Mouse (Mus musculus) hindbrain, postnatal 0 days (tissue): Measurements from ENCODE around the gene Gm21731. TPM values are rescaled to one million over a fixed set of nuclear protein-coding genes. Genes with fewer than 3 reads are reported as not detected.
"Not testable (repeated sequence)": the region's sequence is repeated elsewhere in the genome, so short reads cannot be mapped to it uniquely, and the experiment has no call there.

Experiments used
- ATAC-seq: fragments of 200-750 bp; cut with Nextera tagmentation; 2 replicates; pipeline ENCODE4 v1.8.0; 2017; ENCODE audit warnings: mild to moderate bottlenecking, moderate TSS enrichment, moderate library complexity
- DNase-seq: peaks from one replicate; pipeline ENCODE4 v3.0.0-alpha.2; 2015; ENCODE audit warnings: low spot score
- H3K27ac ChIP-seq: fragments of 300-500 bp; sonication (generic); 2 replicates; pipeline ENCODE4 v1.5.1; 2014; ENCODE audit warnings: mild to moderate bottlenecking
- H3K27me3 ChIP-seq: fragments of 300-500 bp; sonication (generic); 2 replicates; pipeline ENCODE4 v1.6.1; 2014; ENCODE audit warnings: low read length, mixed read lengths; ENCODE audit not compliant: insufficient read depth
- H3K36me3 ChIP-seq: fragments of 300-500 bp; sonication (generic); 2 replicates; pipeline ENCODE4 v1.6.1; 2014; ENCODE audit warnings: low read length, mixed read lengths; ENCODE audit not compliant: insufficient read depth
- H3K4me1 ChIP-seq: fragments of 300-500 bp; sonication (generic); 2 replicates; pipeline ENCODE4 v1.6.1; 2014; ENCODE audit warnings: antibody characterized with exemption, low read length, mixed read lengths; ENCODE audit not compliant: insufficient read depth
- H3K4me2 ChIP-seq: fragments of 300-500 bp; sonication (generic); 2 replicates; pipeline ENCODE4 v1.6.1; 2014; ENCODE audit warnings: low read depth, mild to moderate bottlenecking, low read length, moderate library complexity, mixed read lengths
- H3K4me3 ChIP-seq: fragments of 300-500 bp; sonication (generic); 2 replicates; pipeline ENCODE4 v1.5.1; 2014; ENCODE audit warnings: low read length
- H3K9ac ChIP-seq: fragments of 300-500 bp; sonication (generic); replicated peaks from 2 replicates; pipeline ENCODE4 v1.6.1; 2014; ENCODE audit warnings: mild to moderate bottlenecking, low read length, moderate library complexity, mixed read lengths
- H3K9me3 ChIP-seq: fragments of 300-500 bp; sonication (generic); 2 replicates; pipeline ENCODE4 v1.6.1; 2016; ENCODE audit warnings: low read length, mixed read lengths
- WGBS: fragments of 180-500 bp; shearing (Covaris S2); extraction: QIAGEN DNeasy Blood & Tissue Kit; methylation state at CpG from one replicate; pipeline ENCODE4 v1.1.7; 2014; 5-methylcytosine and 5-hydroxymethylcytosine counted together
- polyA plus RNA-seq: library from polyadenylated mRNA; unstranded; fragments of >200 nt; fragmentation: Nextera tagmentation; extraction: Ambion mirVana; gene quantifications from 2 replicates; pipeline ENCODE4 v1.2.1, GENCODE M21; 2015
- total RNA-seq: library from RNA; depleted of rRNA; stranded (reverse); fragments of >200 nt; gene quantifications from 2 replicates; pipeline ENCODE4 v1.2.3, GENCODE M21; 2014; rRNA removed

Gm21731 gene
- total RNA-seq: not detected in 2 replicates
- not detected in 2 replicates for polyA plus RNA-seq

DNA sequence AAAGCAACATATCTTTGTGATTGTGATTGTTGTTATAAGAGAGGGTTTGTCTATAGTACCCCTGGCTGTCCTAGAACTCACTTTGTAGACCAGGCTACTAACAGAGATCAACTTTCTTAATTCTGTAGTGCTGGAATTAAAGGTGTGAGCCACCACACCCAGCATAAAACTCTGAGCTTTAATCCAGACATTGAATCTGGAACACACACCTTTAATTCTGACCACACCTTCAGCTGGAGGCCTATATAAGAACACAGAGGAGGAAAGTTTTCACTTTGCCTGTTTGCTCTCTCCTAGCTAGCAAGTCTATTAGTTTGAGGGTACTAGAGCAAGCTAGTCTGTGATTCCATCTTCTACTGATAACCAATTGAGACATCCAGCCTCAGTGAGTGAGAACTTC lies at the start of gene Gm21731:
Gene Gm21731 (plus strand): TSS at position 301 of the 400 bp plus-strand sequence.
- not testable (repeated sequence) for H3K36me3 ChIP-seq, ATAC-seq, H3K9ac ChIP-seq, H3K27ac ChIP-seq, H3K4me3 ChIP-seq, H3K4me1 ChIP-seq, H3K9me3 ChIP-seq, DNase-seq, H3K4me2 ChIP-seq, H3K27me3 ChIP-seq

DNA sequence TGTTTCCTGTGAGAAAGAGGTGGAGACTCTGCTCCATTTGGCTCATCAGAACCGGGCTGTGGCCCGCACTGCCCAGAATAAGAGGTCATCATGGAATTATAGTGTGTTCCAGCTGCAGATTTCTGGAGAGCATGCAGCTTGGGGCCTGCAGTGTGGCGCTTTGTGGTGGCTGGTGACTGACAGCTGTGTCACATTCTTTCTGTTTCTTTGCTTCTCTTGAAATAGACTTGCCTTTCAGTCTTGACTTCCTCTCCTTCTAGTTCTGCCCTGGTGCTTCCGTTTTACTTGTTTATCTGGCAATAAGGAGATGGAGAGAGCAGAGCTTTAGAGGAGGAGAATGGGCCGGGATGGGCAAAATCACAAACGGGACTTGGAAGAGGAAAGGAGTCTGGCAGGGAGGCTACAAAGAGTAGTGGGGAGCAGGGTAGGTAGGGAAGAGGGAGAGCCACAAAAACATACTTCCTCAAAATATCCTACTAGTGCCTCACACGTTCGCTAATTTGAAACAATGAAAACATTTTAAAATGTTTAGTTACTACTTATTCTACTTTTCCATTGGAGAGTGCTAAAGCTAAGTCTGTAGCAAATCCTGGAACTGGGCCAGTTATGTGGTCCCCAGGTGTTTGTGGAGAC lies 42.6 kb upstream of the Gm21731 start:
- ATAC-seq, H3K9me3 ChIP-seq, H3K4me1 ChIP-seq, H3K9ac ChIP-seq, H3K4me3 ChIP-seq, H3K27me3 ChIP-seq, H3K27ac ChIP-seq, H3K36me3 ChIP-seq, DNase-seq, H3K4me2 ChIP-seq: not testable (repeated sequence)
- WGBS: 80% methylated on average over 7 of the region's 8 CpGs

DNA sequence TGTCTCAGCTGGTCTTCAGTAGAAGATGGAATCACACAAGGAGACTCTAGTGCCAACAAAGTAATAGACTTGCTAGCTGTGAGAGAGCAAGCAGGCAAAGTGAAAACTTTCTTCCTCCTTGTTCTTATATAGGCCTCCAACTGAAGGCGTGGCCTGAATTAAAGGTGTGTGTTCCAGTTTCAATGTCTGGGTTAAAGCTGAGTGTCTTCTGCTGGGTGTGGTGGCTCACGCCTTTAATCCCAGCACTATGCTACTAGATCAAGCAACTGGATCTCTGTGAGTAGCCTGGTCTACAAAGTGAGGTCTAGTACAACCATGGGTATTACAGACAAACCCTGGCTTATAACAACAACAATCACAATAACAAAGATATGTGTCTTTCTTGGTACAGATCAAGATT lies 23.1 kb upstream of the Gm21731 start, which contains the start of gene Gm21762:
Gene Gm21762 (minus strand): TSS at position 101 of the 400 bp plus-strand sequence.
- WGBS: no CpG with 5 or more reads among the region's 2 CpGs

DNA sequence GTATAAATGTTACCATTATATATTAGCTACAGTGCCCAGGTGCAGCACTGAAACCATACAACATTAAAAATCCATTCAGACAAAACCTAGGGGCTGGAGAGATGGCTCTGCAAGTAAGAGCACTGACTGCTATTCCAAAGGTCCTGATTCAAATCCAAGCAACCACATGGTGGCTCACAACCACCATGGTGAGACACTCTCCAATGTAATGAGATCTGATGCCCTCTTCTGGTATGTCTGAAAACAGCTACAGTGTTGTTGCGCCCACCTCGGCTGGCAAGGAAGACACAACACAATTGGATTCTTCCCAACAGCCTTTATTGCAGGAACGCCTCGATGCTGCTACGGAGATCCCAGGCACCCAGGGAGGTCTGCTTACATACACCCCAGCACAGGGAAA lies 18.0 kb upstream of the Gm21731 start:
- 84% methylated on average over 5 of the region's 5 CpGs for WGBS
- H3K4me1 ChIP-seq: not testable (repeated sequence)

More for the DNA sequence above, 23.1 kb upstream of the Gm21731 start, which contains the start of gene Gm21762:
- H3K4me1 ChIP-seq, H3K36me3 ChIP-seq, H3K4me2 ChIP-seq, H3K9ac ChIP-seq, H3K4me3 ChIP-seq, H3K27me3 ChIP-seq, H3K27ac ChIP-seq, DNase-seq, H3K9me3 ChIP-seq, ATAC-seq: not testable (repeated sequence)

DNA sequence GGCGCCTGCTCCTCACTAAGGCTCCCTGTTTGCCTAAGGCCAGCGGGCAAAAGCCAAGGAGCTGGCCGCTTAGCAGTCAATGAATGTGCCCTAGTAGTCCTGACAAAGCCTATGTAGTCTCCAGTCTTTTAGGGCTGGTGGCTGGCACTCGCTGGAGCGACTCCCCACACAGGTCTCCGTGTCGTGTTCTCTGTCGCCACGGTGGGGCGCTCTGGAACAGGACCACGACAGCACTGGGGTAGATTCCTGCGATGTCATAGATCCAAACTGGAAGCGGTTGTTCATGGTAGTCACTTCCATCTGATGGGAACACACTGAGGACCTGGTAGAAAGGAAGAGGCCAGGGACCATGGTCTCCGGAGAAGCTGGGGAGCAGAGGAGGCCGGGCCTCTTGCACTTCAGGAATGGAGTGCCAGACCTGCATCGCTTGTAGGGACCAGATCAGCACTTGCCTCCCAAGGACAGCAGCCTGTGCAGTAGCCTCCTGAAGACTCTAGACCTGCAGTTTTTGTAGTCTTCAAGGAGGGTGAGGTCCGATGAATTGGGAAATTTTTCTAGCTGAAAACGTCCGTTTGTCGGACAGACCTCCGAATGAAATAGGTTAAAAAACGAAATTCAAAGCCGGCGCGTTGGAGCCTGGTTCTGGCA lies 15.8 kb upstream of the Gm21731 start:
- not testable (repeated sequence) for H3K9me3 ChIP-seq, H3K36me3 ChIP-seq, H3K4me1 ChIP-seq, DNase-seq, H3K4me3 ChIP-seq, H3K4me2 ChIP-seq, H3K27ac ChIP-seq, ATAC-seq, H3K27me3 ChIP-seq, H3K9ac ChIP-seq
- 94% methylated on average over 16 of the region's 25 CpGs for WGBS

More for the DNA sequence above, 18.0 kb upstream of the Gm21731 start:
- not testable (repeated sequence) for H3K27ac ChIP-seq, ATAC-seq, H3K9me3 ChIP-seq, H3K9ac ChIP-seq, H3K4me2 ChIP-seq, H3K4me3 ChIP-seq, H3K36me3 ChIP-seq, DNase-seq, H3K27me3 ChIP-seq

DNA sequence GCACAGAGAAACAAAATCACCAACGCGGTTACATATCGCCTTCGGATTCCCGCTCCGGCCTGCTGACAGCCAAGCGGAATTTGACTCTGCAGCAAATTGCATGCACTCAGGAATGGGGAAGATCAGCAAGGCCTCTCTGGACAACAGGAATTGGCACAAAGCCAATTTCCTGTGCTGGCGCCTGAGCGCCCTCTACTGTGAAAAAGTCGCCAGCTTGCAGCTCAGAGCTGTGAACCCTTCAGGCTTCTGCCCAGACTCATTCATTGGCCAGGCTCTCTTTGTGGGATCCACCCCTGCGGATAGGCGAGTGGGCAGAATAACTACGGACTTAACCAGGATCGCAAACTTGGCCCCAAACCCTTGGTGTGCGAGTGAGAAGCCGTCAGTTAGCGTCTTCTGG lies 7.1 kb upstream of the Gm21731 start:
- not testable (repeated sequence) for H3K9ac ChIP-seq, H3K4me2 ChIP-seq, DNase-seq, H3K4me1 ChIP-seq, H3K4me3 ChIP-seq, H3K9me3 ChIP-seq, H3K27ac ChIP-seq, H3K36me3 ChIP-seq, H3K27me3 ChIP-seq
- WGBS: 94% methylated on average over 17 of the region's 17 CpGs
- ATAC-seq: 0 out of 2 replicates have a peak, but pooled peaks have one; percentile 24

DNA sequence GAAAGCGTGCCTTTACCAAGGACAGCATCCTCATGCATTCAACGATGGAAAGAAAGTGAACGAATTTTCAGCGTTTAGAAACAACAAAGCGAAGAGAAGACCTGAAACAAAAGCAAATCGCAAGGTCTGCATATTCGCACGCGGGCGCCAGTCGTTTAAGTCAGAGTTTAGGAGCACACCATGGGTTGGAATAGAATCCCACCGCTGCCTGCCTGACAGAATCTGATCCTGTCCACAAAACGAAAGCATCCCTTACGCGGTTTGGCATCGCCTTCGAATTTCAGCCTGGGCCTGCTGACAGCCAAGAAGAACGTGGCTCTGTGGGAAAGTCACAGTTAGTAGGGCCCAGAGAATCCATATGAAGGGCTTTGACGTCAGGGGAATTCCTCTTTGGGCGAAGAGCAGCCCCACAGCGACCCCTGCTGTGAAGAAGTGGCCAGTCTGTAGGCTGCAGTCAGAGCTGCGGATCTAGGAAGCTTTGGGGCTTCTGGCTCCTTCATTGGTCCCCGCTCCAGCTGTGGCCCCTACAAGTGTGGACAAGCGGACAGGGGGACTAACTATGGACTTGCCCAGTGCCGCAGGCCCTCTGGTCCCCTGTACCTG lies 6.4 kb upstream of the Gm21731 start:
- WGBS: 78% methylated on average over 13 of the region's 25 CpGs

DNA sequence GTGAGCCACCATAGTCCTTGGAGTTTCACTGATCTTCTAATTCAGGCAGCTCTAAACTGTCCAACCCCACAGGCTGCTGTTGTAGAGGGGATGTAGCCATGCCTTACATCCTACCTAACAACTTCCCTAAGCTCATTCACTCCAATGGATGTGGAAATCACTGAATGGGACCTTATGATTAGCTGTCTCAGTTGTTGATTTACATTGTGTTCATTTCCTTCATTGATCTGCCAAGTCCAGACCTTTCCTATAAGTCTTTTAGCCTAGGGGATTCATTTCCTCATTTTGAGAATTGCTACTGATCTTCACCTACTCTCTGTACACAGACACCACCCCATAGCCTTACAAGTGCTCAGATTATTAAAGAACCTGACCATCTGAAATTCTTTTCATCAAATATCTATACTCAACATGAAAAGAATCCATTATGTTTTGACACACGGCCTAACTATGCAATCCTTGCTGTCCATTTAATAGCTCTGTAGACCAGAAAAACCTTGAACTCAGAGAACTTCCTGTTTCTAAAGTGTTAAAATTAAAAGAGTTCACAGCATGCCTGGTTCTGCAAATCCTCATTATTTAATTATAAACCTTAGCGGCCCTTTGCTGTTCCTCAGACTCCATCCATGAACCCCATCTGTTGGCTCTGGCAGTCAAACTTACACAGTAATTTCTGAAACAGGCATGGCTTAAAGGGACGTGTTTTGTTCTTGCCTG lies 12.5 kb downstream of the Gm21731 start:
- not testable (repeated sequence) for ATAC-seq, H3K27ac ChIP-seq, H3K9ac ChIP-seq, H3K36me3 ChIP-seq, H3K9me3 ChIP-seq, H3K4me1 ChIP-seq, H3K4me2 ChIP-seq, H3K4me3 ChIP-seq, DNase-seq, H3K27me3 ChIP-seq
- WGBS: 78% methylated on average over 2 of the region's 3 CpGs

More for the DNA sequence above, 6.4 kb upstream of the Gm21731 start:
- H3K36me3 ChIP-seq, H3K4me3 ChIP-seq, H3K27me3 ChIP-seq, H3K9ac ChIP-seq, DNase-seq, H3K9me3 ChIP-seq, ATAC-seq, H3K4me1 ChIP-seq, H3K4me2 ChIP-seq, H3K27ac ChIP-seq: not testable (repeated sequence)

DNA sequence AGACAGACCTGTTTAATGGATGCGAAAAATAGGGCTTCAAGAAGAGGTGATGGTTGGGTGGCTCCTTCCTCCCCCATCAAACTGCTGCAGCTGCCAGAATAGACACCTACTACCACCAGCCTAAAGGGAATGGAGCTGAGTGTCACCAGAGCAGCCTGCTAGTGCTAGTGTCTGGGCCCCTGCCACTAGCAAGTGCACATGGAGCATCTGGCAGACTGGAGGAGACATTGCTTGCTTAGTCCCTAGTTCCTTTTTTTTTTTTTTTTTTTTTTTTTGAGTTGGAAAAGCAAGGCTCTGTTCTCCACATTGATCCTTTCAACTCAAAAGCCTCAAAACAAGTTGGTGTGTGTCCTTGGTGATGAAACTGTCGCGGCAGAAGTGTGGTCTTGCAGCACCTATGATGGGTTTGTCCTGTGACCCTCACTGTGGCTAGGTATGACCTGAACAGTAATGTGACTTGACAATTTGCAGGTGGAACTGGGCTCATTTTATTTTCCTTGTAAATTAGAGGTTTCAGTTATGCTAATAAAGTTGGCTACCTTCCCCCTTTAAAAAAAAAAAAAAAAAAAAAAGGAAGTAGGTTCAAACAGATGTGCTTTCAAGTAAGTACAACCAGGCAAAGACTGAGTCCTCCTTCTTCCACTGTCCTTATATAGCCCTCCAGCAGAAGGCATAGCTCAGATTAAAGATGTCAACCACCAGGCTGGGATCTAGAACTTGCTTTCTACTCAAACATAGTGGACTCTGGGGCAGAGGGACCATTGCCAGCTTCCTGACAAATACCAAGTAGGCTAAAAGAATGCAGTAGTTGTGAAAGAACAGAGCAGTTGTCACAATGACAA lies 20.1 kb downstream of the Gm21731 start:
- not testable (repeated sequence) for H3K4me2 ChIP-seq, H3K9me3 ChIP-seq, H3K4me1 ChIP-seq, DNase-seq, H3K4me3 ChIP-seq, H3K36me3 ChIP-seq, ATAC-seq, H3K27ac ChIP-seq, H3K27me3 ChIP-seq, H3K9ac ChIP-seq
- 90% methylated on average over 3 of the region's 3 CpGs for WGBS
